Mouse (Mus musculus): Measurements from ENCODE around the gene Pigc. TPM values are rescaled to one million over a fixed set of nuclear protein-coding genes. Genes with fewer than 3 reads are reported as not detected.

Pigc gene
- total and polyA plus RNA-seq, 3 experiments = 0.93 to 26.1 (median 17.7) TPM

GRCm38 (mm10) chr1:162009086-162009485 lies 40.1 kb downstream of the Pigc start:
- Histone ChIP-seq H3K4me1 (ENCODE audit: insufficient read depth, low read depth, low read length) (no peaks in the 10 kb centered on the region), H3K36me3 (replicated peaks) (no peaks in the 10 kb centered on the region), H3K4me3 (ENCODE audit: low read depth, low read length) (no peak overlapping the region), H3K27me3 (ENCODE audit: insufficient read depth, low read length) (peaks cover 12% of the 10 kb centered on the region), H3K9me3 (replicated peaks) (no peaks in the 10 kb centered on the region)
- ATAC-seq (ENCODE audit: extremely low read depth, insufficient number of reproducible peaks, low FRiP score, poor library complexity, severe bottlenecking) = no peak
- DNase-seq (ENCODE audit: low spot score) = no peak
- no peak for TF ChIP-seq GATA1 (IDR thresholded peaks at IDR 0.05; ENCODE audit: borderline replicate concordance, low read length)
- TF ChIP-seq TAL1 (conservative IDR thresholded peaks at IDR 0.05; ENCODE audit: low read depth, low read length) = no peak
- no peak for TF ChIP-seq GATA2 (IDR thresholded peaks at IDR 0.05; ENCODE audit: borderline replicate concordance, low read depth, low read length)
- TF ChIP-seq POLR2AphosphoS5 (IDR thresholded peaks at IDR 0.05; ENCODE audit: insufficient replicate concordance, low read depth, low read length) = no peak
- TF ChIP-seq CTCF (IDR thresholded peaks at IDR 0.05; ENCODE audit: low read depth, low read length) = no peak

- DNase-seq (ENCODE audit: low spot score) (no peak), ATAC-seq (ENCODE audit: extremely low read depth, insufficient number of reproducible peaks, low FRiP score, poor library complexity, severe bottlenecking) (no peak)
- TF ChIP-seq POLR2AphosphoS5 (IDR thresholded peaks at IDR 0.05; ENCODE audit: insufficient replicate concordance, low read depth, low read length) (no peak), GATA1 (IDR thresholded peaks at IDR 0.05; ENCODE audit: borderline replicate concordance, low read length) (no peak), TAL1 (conservative IDR thresholded peaks at IDR 0.05; ENCODE audit: low read depth, low read length) (no peak), CTCF (IDR thresholded peaks at IDR 0.05; ENCODE audit: low read depth, low read length) (no peak), GATA2 (IDR thresholded peaks at IDR 0.05; ENCODE audit: borderline replicate concordance, low read depth, low read length) (no peak)
- H3K27me3 ChIP-seq (ENCODE audit: insufficient read depth, low read length) = peaks cover 9% of the 10 kb centered on the region; the same call in 1 of the 2 replicates
- H3K4me1 ChIP-seq (ENCODE audit: insufficient read depth, low read depth, low read length) = no peaks in the 10 kb centered on the region
- no peaks in the 10 kb centered on the region for H3K9me3 ChIP-seq (replicated peaks)
- no peak overlapping the region for H3K4me3 ChIP-seq (ENCODE audit: low read depth, low read length)
- no peaks in the 10 kb centered on the region for H3K36me3 ChIP-seq (replicated peaks)
These were observed 42.7 kb downstream of the Pigc start for GRCm38 (mm10) chr1:162011523-162012245.

GRCm38 (mm10) chr1:162013561-162013960 lies 44.6 kb downstream of the Pigc start:
- peaks cover 9% of the 10 kb centered on the region; the same call in 1 of the 2 replicates for H3K27me3 ChIP-seq (ENCODE audit: insufficient read depth, low read length)
- no peak for ATAC-seq (ENCODE audit: extremely low read depth, insufficient number of reproducible peaks, low FRiP score, poor library complexity, severe bottlenecking)
- no peak overlapping the region for H3K4me3 ChIP-seq (ENCODE audit: low read depth, low read length)
- no peaks in the 10 kb centered on the region for H3K4me1 ChIP-seq (ENCODE audit: insufficient read depth, low read depth, low read length)
- DNase-seq (ENCODE audit: low spot score) = no peak
- no peaks in the 10 kb centered on the region for H3K36me3 ChIP-seq (replicated peaks)
- no peak for TF ChIP-seq POLR2AphosphoS5 (IDR thresholded peaks at IDR 0.05; ENCODE audit: insufficient replicate concordance, low read depth, low read length)
- TF ChIP-seq TAL1 (conservative IDR thresholded peaks at IDR 0.05; ENCODE audit: low read depth, low read length) = no peak
- no peak for TF ChIP-seq GATA1 (IDR thresholded peaks at IDR 0.05; ENCODE audit: borderline replicate concordance, low read length)
- no peak for TF ChIP-seq GATA2 (IDR thresholded peaks at IDR 0.05; ENCODE audit: borderline replicate concordance, low read depth, low read length)
- no peak for TF ChIP-seq CTCF (IDR thresholded peaks at IDR 0.05; ENCODE audit: low read depth, low read length)
- no peaks in the 10 kb centered on the region for H3K9me3 ChIP-seq (replicated peaks)

GRCm38 (mm10) chr1:162015247-162015862 lies 46.4 kb downstream of the Pigc start:
- TF ChIP-seq POLR2AphosphoS5 (IDR thresholded peaks at IDR 0.05; ENCODE audit: insufficient replicate concordance, low read depth, low read length) (no peak), GATA1 (IDR thresholded peaks at IDR 0.05; ENCODE audit: borderline replicate concordance, low read length) (no peak)
- no peaks in the 10 kb centered on the region for H3K9me3 ChIP-seq (replicated peaks)
- no peaks in the 10 kb centered on the region for H3K4me1 ChIP-seq (ENCODE audit: insufficient read depth, low read depth, low read length)
- H3K36me3 ChIP-seq (replicated peaks) = no peaks in the 10 kb centered on the region
- peaks cover 11% of the 10 kb centered on the region; the same call in 1 of the 2 replicates for H3K27me3 ChIP-seq (ENCODE audit: insufficient read depth, low read length)
- DNase-seq (ENCODE audit: low spot score) = no peak
- no peak for ATAC-seq (ENCODE audit: extremely low read depth, insufficient number of reproducible peaks, low FRiP score, poor library complexity, severe bottlenecking)
- H3K4me3 ChIP-seq (ENCODE audit: low read depth, low read length) = no peak overlapping the region

- Histone ChIP-seq H3K27me3 (ENCODE audit: insufficient read depth, low read length) (peaks cover 9% of the 10 kb centered on the region; the same call in 1 of the 2 replicates), H3K9me3 (replicated peaks) (no peaks in the 10 kb centered on the region), H3K4me3 (ENCODE audit: low read depth, low read length) (no peak overlapping the region), H3K4me1 (ENCODE audit: insufficient read depth, low read depth, low read length) (no peaks in the 10 kb centered on the region), H3K36me3 (replicated peaks) (no peaks in the 10 kb centered on the region)
- TF ChIP-seq GATA2 (IDR thresholded peaks at IDR 0.05; ENCODE audit: borderline replicate concordance, low read depth, low read length) (no peak), POLR2AphosphoS5 (IDR thresholded peaks at IDR 0.05; ENCODE audit: insufficient replicate concordance, low read depth, low read length) (no peak), GATA1 (IDR thresholded peaks at IDR 0.05; ENCODE audit: borderline replicate concordance, low read length) (no peak), TAL1 (conservative IDR thresholded peaks at IDR 0.05; ENCODE audit: low read depth, low read length) (no peak), CTCF (IDR thresholded peaks at IDR 0.05; ENCODE audit: low read depth, low read length) (no peak)
- DNase-seq (ENCODE audit: low spot score) (no peak), ATAC-seq (ENCODE audit: extremely low read depth, insufficient number of reproducible peaks, low FRiP score, poor library complexity, severe bottlenecking) (no peak)
These were observed 48.0 kb downstream of the Pigc start for GRCm38 (mm10) chr1:162016982-162017381.

- Histone ChIP-seq H3K4me3 (ENCODE audit: low read depth, low read length) (no peak overlapping the region), H3K4me1 (ENCODE audit: insufficient read depth, low read depth, low read length) (no peaks in the 10 kb centered on the region), H3K36me3 (replicated peaks) (no peaks in the 10 kb centered on the region), H3K9me3 (replicated peaks) (no peaks in the 10 kb centered on the region), H3K27me3 (ENCODE audit: insufficient read depth, low read length) (peaks cover 9% of the 10 kb centered on the region; the same call in 1 of the 2 replicates)
- ATAC-seq (ENCODE audit: extremely low read depth, insufficient number of reproducible peaks, low FRiP score, poor library complexity, severe bottlenecking) (no peak), DNase-seq (ENCODE audit: low spot score) (no peak)
- no peak for TF ChIP-seq TAL1 (conservative IDR thresholded peaks at IDR 0.05; ENCODE audit: low read depth, low read length)
- TF ChIP-seq CTCF (IDR thresholded peaks at IDR 0.05; ENCODE audit: low read depth, low read length) = no peak
- no peak for TF ChIP-seq POLR2AphosphoS5 (IDR thresholded peaks at IDR 0.05; ENCODE audit: insufficient replicate concordance, low read depth, low read length)
- TF ChIP-seq GATA1 (IDR thresholded peaks at IDR 0.05; ENCODE audit: borderline replicate concordance, low read length) = no peak
- no peak for TF ChIP-seq GATA2 (IDR thresholded peaks at IDR 0.05; ENCODE audit: borderline replicate concordance, low read depth, low read length)
These were observed 49.1 kb downstream of the Pigc start for GRCm38 (mm10) chr1:162017975-162018600.

Measured in G1E (cell line).